Mouse (Mus musculus) myocyte (in vitro differentiated cells): ENCODE data around the gene Cdc6.

Source experiments
- CEBPB ChIP-seq: IDR thresholded peaks from 2 replicates; pipeline ENCODE4 v1.6.1; 2011; ENCODE audit warnings: mild to moderate bottlenecking, moderate library complexity; ENCODE audit not compliant: poor library complexity, insufficient read depth, severe bottlenecking
- MYOD1 ChIP-seq, 3 experiments: IDR thresholded peaks; one replicate each; pipeline ENCODE4 v1.6.1; 2011; ENCODE audit warnings: control low read depth in 2 of 3, low read depth in 2 of 3, mild to moderate bottlenecking in 2 of 3, moderate library complexity in 1 of 3; ENCODE audit not compliant: insufficient read length in 2 of 3, control insufficient read depth in 1 of 3
- POLR2A ChIP-seq: IDR thresholded peaks from one replicate; pipeline ENCODE4 v1.6.1; 2011; ENCODE audit warnings: low read depth, mild to moderate bottlenecking, control low read depth, moderate library complexity; ENCODE audit not compliant: insufficient read length
- POLR2AphosphoS2 ChIP-seq: IDR thresholded peaks from one replicate; pipeline ENCODE4 v1.6.1; 2011; ENCODE audit warnings: low read depth, control low read depth; ENCODE audit not compliant: insufficient read length
- REST ChIP-seq: IDR thresholded peaks from one replicate; pipeline ENCODE4 v1.6.1; 2011; ENCODE audit warnings: mild to moderate bottlenecking, control low read depth, moderate library complexity; ENCODE audit not compliant: insufficient read depth, insufficient read length
- TCF12 ChIP-seq: IDR thresholded peaks from one replicate; pipeline ENCODE4 v1.6.1; 2011; ENCODE audit warnings: mild to moderate bottlenecking, control low read depth; ENCODE audit not compliant: poor library complexity, insufficient read depth, severe bottlenecking

DNA sequence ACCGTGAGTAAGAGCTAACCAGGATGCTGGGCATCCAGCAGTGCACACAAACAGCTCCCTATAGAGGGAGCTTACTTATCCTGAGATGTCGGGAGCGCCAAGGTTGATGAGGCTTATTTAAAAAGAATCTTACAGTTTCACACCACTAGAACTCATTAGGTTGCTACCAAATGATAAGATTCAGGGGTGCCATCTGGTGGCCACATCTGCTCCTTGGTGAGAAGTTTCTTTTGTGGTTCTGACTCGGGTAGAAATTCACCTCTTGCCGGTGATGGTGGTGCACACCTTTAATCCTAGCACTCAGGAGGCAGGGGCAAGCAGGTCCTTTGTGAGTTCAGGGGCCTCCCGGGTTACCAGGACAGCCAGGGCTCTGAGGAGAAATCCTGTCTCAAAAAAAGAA lies 2.1 kb downstream of the Cdc6 start:
- TF ChIP-seq MYOD1 (IDR thresholded peaks at IDR 0.05; ENCODE audit: control insufficient read depth in 1 of 3, insufficient read length in 2 of 3, low read depth in 2 of 3) (no peak), CEBPB (no peak), POLR2A (no peak), POLR2AphosphoS2 (no peak), TCF12 (no peak), REST (no peak)
